Mouse (Mus musculus): ENCODE results near the gene Snapc2.

Gene Snapc2

DNA sequence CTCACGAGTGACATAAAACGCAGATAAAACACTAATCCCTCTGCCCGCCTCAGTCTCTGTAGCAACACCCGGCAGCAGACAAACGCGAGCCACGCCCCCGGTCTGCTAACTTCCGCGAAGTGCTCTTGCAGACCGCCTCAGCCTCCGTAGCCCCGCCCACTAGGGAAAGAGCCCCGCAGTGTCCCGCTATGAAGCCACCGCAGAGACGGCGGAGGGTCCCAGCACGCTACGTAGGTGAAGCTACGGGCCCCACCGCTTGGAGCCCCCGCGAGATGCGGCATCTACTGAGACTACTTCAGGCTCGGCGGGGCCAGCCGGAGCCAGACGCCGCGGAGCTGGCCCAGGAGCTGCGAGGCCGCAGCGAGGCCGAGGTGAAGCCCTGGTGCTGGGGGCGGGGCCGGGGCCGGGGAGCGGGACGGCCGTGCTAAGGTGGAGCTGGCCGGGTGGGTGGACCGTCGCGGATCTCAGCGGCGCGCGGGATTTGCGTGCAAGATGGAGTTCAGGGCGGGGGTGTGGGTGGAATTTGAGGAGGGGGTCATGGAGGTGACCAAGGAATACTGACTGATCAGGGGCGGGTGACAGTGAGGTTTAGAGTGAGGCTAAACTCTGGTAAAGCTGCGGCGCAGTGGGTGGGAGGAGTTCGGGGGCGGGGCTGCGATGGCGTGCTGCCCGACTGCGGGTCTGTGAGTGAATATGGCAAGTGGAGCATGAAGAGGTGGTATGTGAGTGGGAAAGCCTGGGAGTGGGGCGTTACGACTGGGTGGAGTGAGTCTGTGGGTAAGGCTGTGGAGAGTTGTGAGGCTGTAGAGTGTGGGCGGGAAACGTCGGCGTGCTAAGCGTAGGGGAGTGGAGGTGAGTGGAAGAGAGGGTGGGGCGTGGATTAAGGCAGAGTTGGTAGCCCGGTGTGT lies at the start of gene Snapc2:
TSS of gene Snapc2 (plus strand) at position 147 of the 908 bp plus-strand sequence.
- DNase-seq (ENCODE audit: extremely low spot score) = peak; percentile 96

DNA sequence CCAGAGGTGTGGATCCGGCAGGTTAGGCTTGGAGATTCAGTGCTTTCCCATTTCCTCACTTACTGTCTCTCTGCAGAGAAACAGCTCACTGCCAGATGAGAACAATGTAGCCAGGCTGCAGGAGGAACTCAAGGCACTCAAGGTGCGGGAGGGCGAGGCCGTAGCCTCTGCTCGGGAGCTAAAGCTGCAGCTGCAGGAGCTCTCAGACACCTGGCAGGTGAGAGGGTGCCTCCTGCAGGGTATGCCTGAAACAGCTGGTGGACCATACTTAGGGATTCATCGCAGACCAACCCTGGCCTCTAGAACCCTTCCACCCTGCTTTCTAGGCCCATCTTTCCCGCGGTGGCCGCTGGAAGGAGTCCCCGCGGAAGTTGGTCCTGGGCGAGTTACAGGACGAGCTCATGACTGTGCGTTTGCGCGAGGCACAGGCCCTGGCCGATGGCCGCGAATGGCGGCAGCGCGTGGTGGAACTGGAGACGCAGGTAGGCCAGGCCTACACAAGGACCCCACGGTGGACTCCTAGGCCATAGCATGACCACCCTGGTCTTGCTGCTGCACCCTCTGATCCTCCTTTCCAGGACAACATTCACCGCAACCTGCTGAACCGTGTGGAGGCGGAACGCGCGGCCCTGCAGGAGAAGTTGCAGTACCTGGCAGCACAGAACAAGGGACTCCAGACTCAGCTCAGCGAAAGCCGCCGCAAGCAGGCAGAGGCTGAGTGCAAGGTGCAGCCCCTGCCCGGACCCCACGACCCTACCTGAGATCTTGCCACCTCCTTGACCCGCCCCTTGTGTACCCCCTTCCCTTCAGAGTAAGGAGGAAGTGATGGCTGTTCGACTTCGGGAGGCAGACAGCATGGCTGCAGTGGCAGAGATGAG lies 47.4 kb upstream of the Snapc2 start:
- DNase-seq (ENCODE audit: extremely low spot score) = no peak

DNA sequence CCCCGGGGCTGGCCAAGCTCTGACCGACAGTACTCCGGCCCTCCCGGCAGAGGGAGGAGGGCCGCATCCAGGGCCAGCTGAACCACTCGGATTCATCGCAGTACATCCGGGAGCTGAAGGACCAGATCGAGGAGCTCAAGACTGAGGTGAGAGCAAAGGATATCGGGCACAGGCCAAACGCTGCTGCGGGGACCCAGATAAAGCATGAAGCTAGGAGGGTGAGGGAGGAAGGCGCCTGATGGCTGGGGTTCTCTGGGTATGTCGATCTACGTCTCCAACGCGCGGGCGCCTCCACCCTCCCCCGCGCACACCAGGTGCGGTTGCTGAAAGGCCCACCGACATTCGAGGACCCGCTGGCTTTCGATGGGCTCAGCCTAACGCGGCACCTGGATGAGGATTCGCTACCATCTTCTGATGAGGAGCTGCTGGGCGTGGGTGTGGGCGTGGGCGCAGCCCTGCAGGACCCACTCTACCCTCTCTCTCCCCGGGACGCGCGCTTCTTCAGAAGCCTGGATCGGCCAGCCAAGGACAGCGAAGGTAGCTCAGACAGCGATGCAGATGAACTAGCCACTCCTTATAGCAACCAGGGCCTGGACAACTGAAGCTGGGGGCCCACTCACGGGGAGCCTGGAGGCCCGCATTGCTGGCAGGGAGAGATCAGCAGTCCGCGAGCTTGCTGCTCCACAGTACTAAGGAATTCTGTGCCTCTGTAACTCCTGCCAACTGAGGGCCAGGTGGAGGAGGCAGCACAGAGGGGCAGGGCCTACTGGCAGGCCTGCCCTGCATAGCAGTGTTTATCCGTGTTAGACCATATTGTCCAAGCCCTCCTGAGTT lies 46.5 kb upstream of the Snapc2 start:
- DNase-seq (ENCODE audit: extremely low spot score) = no peak

DNA sequence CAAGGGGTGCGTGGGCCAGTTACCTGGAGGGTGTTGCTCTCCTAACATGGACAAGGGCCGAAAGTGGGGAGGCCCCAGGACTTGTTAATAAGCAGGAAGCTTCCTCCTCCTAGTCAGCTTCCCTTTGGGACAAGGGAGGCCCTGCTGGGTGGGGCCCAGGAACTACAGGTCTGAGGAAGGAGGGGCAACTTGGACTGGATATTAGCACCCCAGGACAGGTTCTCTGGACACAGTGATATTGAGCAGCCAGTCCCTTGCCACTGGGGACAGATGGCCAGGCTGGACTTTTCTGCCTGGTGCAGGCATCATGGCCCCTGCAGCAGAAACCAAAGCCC lies 45.9 kb upstream of the Snapc2 start:
- no peak for DNase-seq (ENCODE audit: extremely low spot score)

DNA sequence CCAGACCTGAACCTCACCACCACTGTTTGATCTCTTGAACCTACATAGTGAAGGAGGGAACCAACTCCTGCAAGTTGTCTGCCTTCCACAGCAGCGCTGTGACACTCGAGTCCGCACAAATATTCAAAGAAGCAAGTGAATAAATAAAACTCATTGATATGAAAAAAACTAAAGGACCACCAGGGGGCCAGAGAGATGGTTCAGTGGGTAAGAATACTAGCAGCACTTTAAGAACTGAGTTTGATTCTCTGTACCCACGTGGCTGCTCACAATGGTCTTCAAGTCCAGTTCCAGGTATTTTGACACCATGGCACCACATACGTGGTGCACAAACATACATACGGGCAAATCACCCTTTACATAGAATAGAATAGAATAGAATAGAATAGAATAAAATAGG lies 41.8 kb upstream of the Snapc2 start:
- no peak for DNase-seq (ENCODE audit: extremely low spot score)

DNA sequence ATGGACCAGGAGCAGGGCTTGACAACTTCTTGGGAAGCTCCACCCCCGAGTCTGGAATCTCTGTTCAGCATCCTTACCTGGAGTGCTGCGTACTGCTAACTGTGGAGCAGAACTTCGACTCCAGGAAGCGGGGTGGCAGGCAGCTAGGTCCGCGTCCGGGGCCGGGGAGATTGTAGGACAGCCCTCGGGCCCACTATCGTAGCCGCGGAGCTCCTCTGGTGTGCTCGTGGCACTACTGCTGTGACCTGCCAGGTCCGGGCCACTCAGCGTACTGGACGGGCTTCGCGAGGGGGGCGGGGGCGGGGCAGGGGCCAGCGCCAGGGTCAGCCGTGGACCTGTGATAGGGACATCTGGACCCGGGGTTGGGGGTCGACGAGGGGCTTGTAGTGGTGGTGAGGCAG lies 40.1 kb upstream of the Snapc2 start:
- DNase-seq (ENCODE audit: extremely low spot score) = no peak

DNA sequence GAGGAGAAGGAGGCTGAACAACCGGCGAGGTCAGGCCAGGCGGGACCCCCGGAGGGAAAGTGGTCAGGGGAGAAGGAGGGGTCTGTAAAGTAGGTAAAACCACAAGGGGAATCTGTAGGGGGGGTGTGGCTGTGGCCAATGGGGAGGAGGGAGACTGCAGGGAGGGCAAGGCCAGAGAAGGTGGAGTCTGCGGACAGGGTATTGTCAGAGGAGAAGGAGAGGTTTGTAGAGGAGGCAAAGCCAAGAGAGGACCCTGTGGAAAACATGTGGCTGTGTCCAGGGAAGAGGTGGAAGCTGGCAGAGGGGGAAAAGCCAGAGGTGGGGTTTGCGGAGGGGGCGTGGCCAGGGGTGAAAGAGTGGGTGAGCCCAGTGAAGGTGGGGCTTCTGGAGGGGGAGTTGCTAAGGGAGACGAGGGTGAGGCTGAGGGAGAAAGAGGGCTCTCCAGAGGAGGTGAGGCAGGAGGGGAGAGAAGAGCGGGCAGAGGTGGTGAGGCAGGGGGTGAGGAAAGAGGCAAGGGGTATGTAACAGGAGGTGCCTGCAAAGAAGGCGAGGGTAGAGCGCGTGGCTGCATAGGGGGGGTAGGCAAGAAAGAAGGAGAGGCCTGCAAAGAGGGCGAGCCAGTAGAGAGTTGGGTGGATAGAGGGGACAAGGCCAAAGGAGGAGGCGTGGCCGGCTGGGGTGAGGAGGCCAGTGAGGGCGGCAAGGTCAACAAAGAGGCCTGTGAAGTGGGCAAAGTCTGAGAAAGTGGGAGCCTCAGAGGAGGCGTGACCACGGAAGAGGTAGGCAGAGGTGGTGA lies 39.5 kb upstream of the Snapc2 start:
- DNase-seq (ENCODE audit: extremely low spot score) = peak; percentile 75

DNA sequence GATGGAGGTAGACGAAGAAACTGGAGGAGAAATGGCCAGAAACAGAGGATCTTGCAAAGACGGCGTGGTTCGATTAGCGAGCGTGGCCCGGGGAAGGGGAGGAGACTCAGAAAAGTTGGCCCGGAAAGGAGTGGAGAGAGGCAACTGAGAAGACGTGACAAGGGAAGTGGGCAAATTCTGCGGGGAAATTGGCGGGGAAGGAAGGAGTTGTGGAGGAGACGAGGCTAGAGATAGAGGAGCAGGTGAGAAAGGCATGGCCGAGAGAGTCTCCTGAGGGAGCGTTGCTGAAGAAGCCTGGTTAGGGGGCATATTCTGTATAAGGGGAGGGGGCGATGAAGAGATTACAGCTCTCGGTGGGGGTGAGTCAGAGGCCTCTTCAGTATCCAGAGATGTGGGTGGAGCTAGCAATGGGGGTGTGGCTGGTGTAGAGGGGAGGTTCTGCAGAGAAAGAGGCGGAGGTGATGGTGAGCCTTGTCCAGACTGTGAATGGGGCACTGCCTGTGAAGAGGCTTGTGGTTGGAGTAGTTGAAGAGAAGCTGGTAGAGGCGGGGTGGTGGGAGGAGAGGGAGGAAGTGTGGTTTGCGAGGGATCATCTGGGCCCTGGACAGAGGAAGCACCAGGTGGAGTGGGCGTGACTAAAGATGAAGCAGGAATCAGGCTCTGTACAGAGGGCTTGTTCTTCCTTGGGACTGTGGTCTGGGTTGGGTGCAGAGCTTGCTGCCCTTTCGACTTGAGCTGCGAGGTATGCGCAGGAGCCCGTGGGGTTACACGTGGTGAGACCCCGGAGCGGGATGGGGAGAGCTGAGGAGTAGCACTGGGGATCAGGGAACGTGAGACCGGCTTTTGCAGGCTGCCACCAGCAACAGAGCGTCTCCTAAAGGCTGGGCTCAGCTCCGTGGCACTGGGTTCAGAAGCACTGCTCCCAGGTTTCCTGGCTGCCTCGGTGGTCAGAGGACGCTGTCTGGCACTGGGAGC lies 38.6 kb upstream of the Snapc2 start:
- DNase-seq (ENCODE audit: extremely low spot score) = peak; percentile 71

DNA sequence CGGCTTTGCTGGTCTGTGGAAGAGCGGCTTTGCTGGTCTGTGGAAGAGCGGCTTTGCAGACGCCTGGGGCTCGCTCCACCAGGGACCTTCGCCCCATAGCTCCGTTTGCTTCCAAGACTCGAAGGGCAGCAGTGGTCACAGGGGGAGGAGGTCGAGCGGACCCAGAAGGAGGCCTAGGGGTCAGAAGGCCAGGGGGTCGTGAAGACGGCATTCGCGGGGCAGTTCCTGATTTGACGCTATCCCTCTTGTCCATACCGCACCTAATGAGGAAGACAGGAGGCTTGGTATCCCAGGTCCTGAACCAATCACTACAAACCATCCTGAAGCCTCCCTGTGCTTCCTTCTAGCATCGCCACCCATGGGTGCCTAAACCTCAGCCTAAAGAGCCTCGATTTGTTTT lies 36.6 kb upstream of the Snapc2 start:
- DNase-seq (ENCODE audit: extremely low spot score) = no peak

DNA sequence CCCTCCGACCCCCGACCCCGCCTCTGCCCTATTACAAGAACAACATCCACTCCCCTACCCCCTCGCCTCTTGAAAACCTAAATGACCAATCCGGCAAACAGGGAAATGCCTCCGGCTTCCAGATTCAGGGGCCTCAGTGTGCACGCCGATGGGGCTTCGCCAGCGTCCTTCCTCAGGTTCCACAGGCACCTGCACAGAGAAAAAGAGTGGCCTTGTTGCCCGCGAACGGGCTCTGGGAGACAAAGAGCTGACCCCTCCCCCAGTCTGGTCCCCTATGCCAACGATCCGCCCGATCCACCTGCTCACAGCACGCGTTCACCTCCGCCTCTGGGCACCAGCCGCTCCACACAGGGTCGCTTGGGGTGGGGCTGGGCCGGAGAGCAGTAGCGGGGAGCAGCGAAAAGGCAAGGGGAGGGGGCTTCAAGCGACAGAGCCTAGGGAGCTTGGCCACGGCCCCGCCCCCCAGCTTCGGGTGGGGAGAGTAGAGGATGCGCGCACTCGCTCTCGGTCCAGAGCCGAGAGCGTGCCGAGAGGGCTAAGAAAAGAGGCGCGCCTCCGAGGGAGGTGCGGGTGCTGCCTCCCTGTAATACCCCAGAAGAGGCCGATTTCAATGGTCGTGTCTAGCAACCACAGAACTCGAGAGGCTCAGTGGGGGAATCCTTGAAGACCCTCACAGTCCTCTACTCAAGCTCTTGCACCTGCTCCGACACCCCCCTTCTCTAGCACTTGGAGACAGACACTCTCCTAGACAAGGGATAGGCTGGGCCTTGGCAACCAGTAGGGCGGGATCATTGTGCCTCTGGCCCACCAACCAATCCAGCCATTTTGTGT lies 35.9 kb upstream of the Snapc2 start, which contains the start of gene Prr36:
TSS of gene Prr36 (minus strand) at position 669 of the 831 bp plus-strand sequence.
- DNase-seq (ENCODE audit: extremely low spot score) = peak; percentile 69

DNA sequence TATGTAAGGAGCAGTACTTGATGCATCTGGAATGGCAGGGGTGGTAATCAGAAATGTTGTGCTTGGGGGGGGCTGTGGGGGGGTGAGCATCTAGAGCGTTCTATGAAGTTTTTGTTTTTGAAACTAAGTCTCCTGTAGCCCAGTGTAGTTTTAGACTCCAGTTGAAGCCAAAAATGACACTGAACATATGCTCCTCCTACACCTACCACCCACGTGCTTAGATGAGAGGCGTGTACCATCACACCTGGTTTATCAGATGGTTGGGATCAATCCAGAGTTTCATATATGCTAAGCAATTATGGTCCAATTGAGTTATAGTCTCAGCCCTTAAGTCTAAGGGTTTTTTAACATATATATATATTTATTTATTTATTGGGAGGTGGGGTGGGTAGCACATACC lies 33.3 kb upstream of the Snapc2 start:
- no peak for DNase-seq (ENCODE audit: extremely low spot score)

DNA sequence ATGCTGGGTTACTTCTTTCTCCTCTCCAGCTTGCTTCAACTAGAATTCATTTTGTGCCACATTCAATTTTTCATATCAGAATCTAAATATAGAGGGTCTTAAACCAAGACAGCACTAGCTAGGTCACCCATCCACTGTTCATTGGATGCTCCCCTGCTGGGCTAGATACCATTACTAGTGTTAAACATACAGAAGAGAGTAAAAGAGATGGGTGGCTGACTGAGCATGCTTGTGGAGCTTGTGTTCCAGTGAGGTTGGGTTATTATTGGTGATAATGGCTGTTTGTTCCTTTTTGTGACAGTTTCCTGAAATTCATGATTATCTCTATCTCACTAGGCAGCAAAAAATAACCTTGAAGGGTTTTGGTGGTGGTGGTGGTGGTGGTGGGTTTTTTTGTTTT lies 30.8 kb upstream of the Snapc2 start:
- no peak for DNase-seq (ENCODE audit: extremely low spot score)

DNA sequence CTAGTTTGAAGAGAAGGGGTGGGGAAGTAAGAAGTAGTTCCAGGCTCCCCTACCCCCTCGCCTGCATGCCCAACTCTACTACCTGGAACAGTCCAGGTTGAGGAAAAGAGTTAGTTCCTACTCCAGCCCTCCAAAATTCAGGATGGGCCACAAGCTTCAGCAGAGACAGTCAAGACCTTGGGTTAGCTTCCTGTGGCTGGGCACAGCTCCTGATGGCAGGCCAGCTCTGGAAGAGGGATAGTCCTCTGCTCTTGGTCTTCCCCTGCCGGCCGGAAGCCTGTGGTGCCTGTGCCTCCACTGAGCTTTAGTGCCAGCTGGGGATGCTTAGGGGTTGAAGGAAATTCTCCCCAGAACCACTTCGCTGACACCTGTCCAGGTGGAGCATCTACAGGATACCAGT lies 26.6 kb upstream of the Snapc2 start:
- DNase-seq (ENCODE audit: extremely low spot score) = no peak

DNA sequence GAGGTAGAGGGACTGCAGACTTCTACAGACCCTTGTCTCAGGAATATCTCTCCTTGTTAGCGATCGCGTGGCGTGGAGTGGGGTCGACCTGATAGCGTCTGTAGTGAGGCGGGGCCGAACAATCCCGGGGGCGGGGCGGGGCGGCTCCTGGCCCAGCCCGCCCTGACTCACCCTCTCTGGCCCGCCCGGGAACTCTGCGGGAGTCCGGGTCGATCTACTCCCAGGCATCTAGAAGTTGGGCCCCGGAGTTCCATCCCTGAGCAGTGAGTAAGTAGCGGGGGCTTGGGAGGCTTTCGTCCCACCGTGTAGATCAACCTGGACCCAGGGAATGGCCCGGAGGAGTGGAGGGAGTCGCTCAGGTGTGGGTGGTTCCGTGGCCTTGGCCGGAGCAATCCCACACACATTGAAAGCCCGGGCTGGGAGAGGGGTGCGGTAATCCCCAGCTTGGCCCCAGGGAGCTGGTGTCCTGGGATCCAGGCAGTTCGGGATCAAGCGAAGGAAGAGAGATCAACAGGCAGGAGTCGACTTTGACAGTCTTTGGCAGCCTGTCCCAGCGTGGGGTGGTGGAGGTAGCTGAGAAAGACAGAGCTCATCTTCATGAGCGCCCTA lies 26.0 kb upstream of the Snapc2 start, which contains the start of gene Lrrc8e:
TSS of gene Lrrc8e (plus strand) at position 89 of the 609 bp plus-strand sequence.
- DNase-seq (ENCODE audit: extremely low spot score) = no peak

DNA sequence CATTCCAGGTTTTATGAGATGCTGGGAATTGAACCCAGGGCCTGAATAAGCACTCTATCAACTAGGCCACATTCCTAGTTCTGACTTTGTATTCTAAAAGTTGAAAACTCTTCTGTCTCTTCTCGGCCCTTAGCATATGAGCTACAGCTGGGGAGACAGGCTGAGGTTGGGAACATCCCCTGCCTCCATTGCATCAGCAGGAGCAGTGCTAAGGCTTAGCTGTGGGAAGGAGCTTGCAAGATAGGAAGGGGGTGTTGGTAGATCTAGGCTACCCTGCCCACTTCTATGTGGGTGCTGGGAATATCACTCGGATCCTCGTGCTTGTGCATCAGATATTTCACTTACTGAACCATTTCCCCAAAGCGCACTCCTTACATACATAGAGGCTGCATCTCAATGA lies 25.0 kb upstream of the Snapc2 start:
- DNase-seq (ENCODE audit: extremely low spot score) = no peak

DNA sequence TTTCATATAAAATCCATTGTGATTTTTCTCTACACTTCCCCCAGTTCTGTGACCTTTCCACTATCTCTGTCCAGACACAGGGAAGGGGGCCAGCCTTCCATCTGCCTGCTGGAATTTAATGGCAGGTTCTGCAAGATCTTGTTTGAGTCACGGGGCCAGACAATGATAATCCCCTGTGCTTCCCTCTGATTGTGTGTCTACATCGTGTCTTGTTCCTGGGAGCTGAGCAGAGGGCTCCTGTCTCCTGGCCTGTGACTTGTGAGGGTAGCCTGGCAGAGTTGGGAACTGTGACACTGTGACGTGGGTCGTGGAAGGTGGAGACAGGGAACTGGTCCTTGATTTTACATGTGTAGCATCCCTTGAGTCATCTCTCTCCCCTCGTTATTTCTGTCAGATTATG lies 23.1 kb upstream of the Snapc2 start:
- no peak for DNase-seq (ENCODE audit: extremely low spot score)

DNA sequence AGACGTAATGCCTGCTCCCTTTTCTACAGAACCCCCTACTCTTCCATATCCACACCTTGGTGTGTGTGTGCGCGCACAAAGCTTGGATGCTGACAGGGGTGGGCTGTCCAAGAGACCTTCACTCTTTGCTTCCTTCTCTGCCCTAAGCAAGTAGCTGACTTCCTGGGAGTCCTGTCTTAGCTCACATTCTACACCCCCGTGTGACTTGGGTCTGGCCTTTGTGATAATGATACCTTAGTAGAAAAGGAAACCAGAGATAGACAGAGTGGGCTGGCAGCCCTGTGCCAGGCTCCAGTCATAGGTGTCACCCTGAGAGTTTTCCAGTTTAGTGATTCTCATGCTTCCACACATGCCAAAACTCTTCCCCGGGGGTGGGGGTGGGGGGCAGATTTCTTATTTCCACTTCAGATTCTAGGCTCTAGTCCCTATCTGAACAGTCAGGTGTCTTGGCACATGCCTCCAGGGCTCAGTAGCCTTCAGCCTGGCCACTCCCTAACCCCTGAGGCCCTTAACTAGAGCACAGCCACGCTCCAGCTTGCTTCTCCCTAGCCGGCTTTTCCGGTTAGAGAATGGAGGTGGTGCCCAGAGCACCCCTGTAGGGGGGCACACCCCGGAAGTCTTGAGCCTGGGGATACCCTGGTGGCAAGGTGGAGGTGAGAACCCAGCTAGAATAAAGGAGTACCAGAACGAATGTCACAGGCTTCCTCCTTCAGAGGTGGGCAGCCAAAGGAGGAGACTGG lies 22.1 kb upstream of the Snapc2 start:
- DNase-seq (ENCODE audit: extremely low spot score) = no peak

Measured in embryo, embryonic 9.5 days (tissue).